Mouse (Mus musculus) forebrain, embryonic 14.5 days (tissue): ENCODE results near the gene Olfr895. TPM values are rescaled to one million over a fixed set of nuclear protein-coding genes. Genes with fewer than 3 reads are reported as not detected.

Experiments
- ATAC-seq: fragments of 200-750 bp; cut with Nextera tagmentation; 2 replicates; pipeline ENCODE4 v1.8.0; 2017; ENCODE audit warnings: mild to moderate bottlenecking, moderate library complexity
- DNase-seq: peaks from one replicate; pipeline ENCODE4 v3.0.0-alpha.2; 2015; ENCODE audit warnings: low spot score
- H3K27ac ChIP-seq: fragments of 300-500 bp; sonication (generic); 2 replicates; pipeline ENCODE4 v1.5.1; 2014; ENCODE audit warnings: low read depth, mild to moderate bottlenecking, control low read depth, low read length, moderate library complexity
- H3K27me3 ChIP-seq: fragments of 300-500 bp; sonication (generic); replicated peaks from 2 replicates; pipeline ENCODE4 v1.6.1; 2014; ENCODE audit warnings: low read length, control low read depth, mixed read lengths; ENCODE audit not compliant: control insufficient read depth, insufficient read depth
- H3K36me3 ChIP-seq: fragments of 300-500 bp; sonication (generic); 2 replicates; pipeline ENCODE4 v1.6.1; 2014; ENCODE audit warnings: low read length, control low read depth; ENCODE audit not compliant: control insufficient read depth, insufficient read depth
- H3K4me1 ChIP-seq: fragments of 300-500 bp; sonication (generic); 2 replicates; pipeline ENCODE4 v1.6.1; 2014; ENCODE audit warnings: antibody characterized with exemption, low read length, control low read depth; ENCODE audit not compliant: control insufficient read depth, insufficient read depth
- H3K4me2 ChIP-seq: fragments of 300-500 bp; sonication (generic); 2 replicates; pipeline ENCODE4 v1.6.1; 2014; ENCODE audit warnings: mild to moderate bottlenecking, control low read depth, low read length
- H3K4me3 ChIP-seq: fragments of 300-500 bp; sonication (generic); 2 replicates; pipeline ENCODE4 v1.5.1; 2014; ENCODE audit warnings: low read depth, low read length, control low read depth
- H3K9ac ChIP-seq: fragments of 300-500 bp; sonication (generic); 2 replicates; pipeline ENCODE4 v1.6.1; 2014; ENCODE audit warnings: mild to moderate bottlenecking, low read length, control low read depth, moderate library complexity
- H3K9me3 ChIP-seq: fragments of 300-500 bp; sonication (generic); replicated peaks from 2 replicates; pipeline ENCODE4 v1.6.1; 2016; ENCODE audit warnings: low read length, control low read depth, mixed read lengths; ENCODE audit not compliant: control insufficient read depth
- WGBS: fragments of 180-500 bp; shearing (Covaris S2); extraction: QIAGEN DNeasy Blood & Tissue Kit; methylation state at CpG from one replicate; pipeline ENCODE4 v1.1.7; 2014; 5-methylcytosine and 5-hydroxymethylcytosine counted together
- polyA plus RNA-seq: library from polyadenylated mRNA; unstranded; fragments of >200 nt; fragmentation: Nextera tagmentation; extraction: Ambion mirVana; gene quantifications from 2 replicates; pipeline ENCODE4 v1.2.1, GENCODE M21; 2014

Gene Olfr895
- polyA plus RNA-seq, result not detected in 2 replicates

- no peak within 1 kb of the TSS for H3K4me3 ChIP-seq
- H3K9ac ChIP-seq, result no peak within 1 kb of the TSS
- no peaks in the 10 kb centered on the region for H3K36me3 ChIP-seq
- H3K9me3 ChIP-seq, result no peaks in the 10 kb centered on the region
- H3K27ac ChIP-seq, result no peak within 1 kb of the TSS
- no peak within 1 kb of the TSS for H3K4me2 ChIP-seq
- H3K27me3 ChIP-seq, result no peaks in the 10 kb centered on the region
- DNase-seq (no peak), ATAC-seq (no peak)
- H3K4me1 ChIP-seq, result no peaks in the 10 kb centered on the region
These were observed at the start of gene Olfr895 for GRCm38 (mm10) chr9:38267551-38267950. TSS of gene Olfr895 (plus strand) at chr9:38267851.

- Histone ChIP-seq H3K4me2 (no peak within 1 kb of the TSS), H3K9ac (no peak within 1 kb of the TSS), H3K27me3 (no peaks in the 10 kb centered on the region), H3K9me3 (no peaks in the 10 kb centered on the region), H3K4me1 (no peaks in the 10 kb centered on the region), H3K36me3 (no peaks in the 10 kb centered on the region), H3K4me3 (no peak within 1 kb of the TSS), H3K27ac (no peak within 1 kb of the TSS)
- ATAC-seq (no peak), DNase-seq (no peak)
These were observed 15.2 kb upstream of the Olfr895 start, which contains the start of gene Olfr143 for GRCm38 (mm10) chr9:38252474-38252873. TSS of gene Olfr143 (plus strand) at chr9:38252774.

- WGBS, result 89% methylated on average over 1 of the region's 1 CpGs
- Histone ChIP-seq H3K27me3 (no peaks in the 10 kb centered on the region), H3K4me3 (no peak within 1 kb of the TSS), H3K9me3 (no peaks in the 10 kb centered on the region), H3K9ac (no peak within 1 kb of the TSS), H3K27ac (no peak within 1 kb of the TSS), H3K4me1 (no peaks in the 10 kb centered on the region), H3K4me2 (no peak within 1 kb of the TSS), H3K36me3 (no peaks in the 10 kb centered on the region)
- DNase-seq (no peak), ATAC-seq (no peak)
These were observed 23.2 kb downstream of the Olfr895 start, which contains the start of gene Olfr896-ps1 for GRCm38 (mm10) chr9:38290807-38291206. TSS of gene Olfr896-ps1 (plus strand) at chr9:38291107.

Other genes starting within 250 kb of the Olfr895 start
- not detected in 2 replicates for gene Olfr883, start 242.0 kb upstream of the Olfr895 start, polyA plus RNA-seq
- gene Olfr884, start 221.3 kb upstream of the Olfr895 start, polyA plus RNA-seq, result not detected in 2 replicates
- not detected in 2 replicates for gene Olfr885, start 206.5 kb upstream of the Olfr895 start, polyA plus RNA-seq
- not detected in 2 replicates for gene Olfr887, start 183.8 kb upstream of the Olfr895 start, polyA plus RNA-seq
- not detected in 2 replicates for gene Olfr888, start 159.7 kb upstream of the Olfr895 start, polyA plus RNA-seq
- gene Olfr889, start 152.7 kb upstream of the Olfr895 start, polyA plus RNA-seq, result 0.04 and 0.06 TPM in 2 replicates
- not detected in 2 replicates for gene Olfr890, start 125.3 kb upstream of the Olfr895 start, polyA plus RNA-seq
- not detected in 2 replicates for gene Olfr891, start 87.0 kb upstream of the Olfr895 start, polyA plus RNA-seq
- gene Olfr893, start 59.5 kb upstream of the Olfr895 start, polyA plus RNA-seq, result not detected in 2 replicates
- gene Olfr894, start 49.8 kb upstream of the Olfr895 start, polyA plus RNA-seq, result not detected in 2 replicates
- gene Olfr143, start 15.1 kb upstream of the Olfr895 start, polyA plus RNA-seq, result not detected in 2 replicates
- gene Olfr896-ps1, start 23.3 kb downstream of the Olfr895 start, polyA plus RNA-seq, result not detected in 2 replicates
- gene Olfr25, start 61.2 kb downstream of the Olfr895 start, polyA plus RNA-seq, result not detected in 2 replicates
- not detected in 2 replicates for gene Olfr898, start 80.6 kb downstream of the Olfr895 start, polyA plus RNA-seq
- gene Olfr250, start 99.0 kb downstream of the Olfr895 start, polyA plus RNA-seq, result not detected in 2 replicates
- not detected in 2 replicates for gene Olfr251, start 109.2 kb downstream of the Olfr895 start, polyA plus RNA-seq
- not detected in 2 replicates for gene Olfr147, start 133.8 kb downstream of the Olfr895 start, polyA plus RNA-seq
- not detected in 2 replicates for gene Olfr901, start 161.6 kb downstream of the Olfr895 start, polyA plus RNA-seq
- not detected in 2 replicates for gene Olfr902, start 179.8 kb downstream of the Olfr895 start, polyA plus RNA-seq
- not detected in 2 replicates for gene Olfr904, start 195.3 kb downstream of the Olfr895 start, polyA plus RNA-seq
- not detected in 2 replicates for gene Olfr905, start 203.3 kb downstream of the Olfr895 start, polyA plus RNA-seq
- gene Olfr906, start 219.2 kb downstream of the Olfr895 start, polyA plus RNA-seq, result not detected in 2 replicates
- gene Olfr907, start 227.9 kb downstream of the Olfr895 start, polyA plus RNA-seq, result not detected in 2 replicates